Mouse (Mus musculus): ENCODE measurements around the gene Atp11a. TPM values are rescaled to one million over a fixed set of nuclear protein-coding genes. Genes with fewer than 3 reads are reported as not detected.

Gene Atp11a
- polyA plus RNA-seq, 1 experiment from 2014 or later = 7.4 TPM

DNA sequence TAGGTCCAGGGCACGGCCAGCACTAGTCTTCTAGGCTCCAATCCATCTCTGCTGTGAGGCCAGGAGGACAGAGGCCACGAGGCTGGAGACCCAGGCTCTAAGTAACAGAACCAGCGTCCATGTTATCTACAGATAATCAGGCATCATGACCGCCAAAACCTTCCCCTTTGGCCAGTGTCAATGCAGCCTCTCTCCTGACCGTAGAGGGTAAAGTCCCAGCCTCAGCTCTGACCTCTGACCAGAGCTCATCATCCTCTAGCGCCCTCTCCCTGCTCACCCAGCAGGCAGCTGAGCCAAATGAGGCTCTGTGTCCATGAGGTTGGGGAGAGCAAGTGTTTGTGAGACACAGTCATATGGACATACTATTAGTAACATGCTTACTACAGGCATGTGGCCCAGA is 42.3 kb downstream of the Atp11a start:
- Histone ChIP-seq H3K9ac (ENCODE audit: low read length) (no peak overlapping the region), H3K4me3 (ENCODE audit: low read depth, low read length) (no peak overlapping the region), H3K36me3 (ENCODE audit: control insufficient read depth, insufficient read depth, low read length) (no peaks in the 10 kb centered on the region), H3K4me1 (replicated peaks; ENCODE audit: control insufficient read depth, insufficient read depth) (0 out of 2 replicates have a peak, but pooled peaks cover 2% of the 10 kb centered on the region), H3K27me3 (ENCODE audit: control insufficient read depth, insufficient read depth, low read length) (no peaks in the 10 kb centered on the region), H3K9me3 (ENCODE audit: control insufficient read depth, low read length) (no peaks in the 10 kb centered on the region), H3K27ac (replicated peaks) (no peak overlapping the region), H3K4me2 (replicated peaks; ENCODE audit: low read depth) (no peak overlapping the region)
- no peak for ATAC-seq (ENCODE audit: low FRiP score, low TSS enrichment)
- TF ChIP-seq EP300 (optimal IDR thresholded peaks at IDR 0.05) (no peak), CTCF (IDR thresholded peaks at IDR 0.05; ENCODE audit: low read depth) (0 out of 2 replicates have a peak, but pooled peaks have one; percentile 3)
- DNase-seq (ENCODE audit: low spot score) = no peak
- WGBS = 76% methylated on average over 6 of the region's 6 CpGs

DNA sequence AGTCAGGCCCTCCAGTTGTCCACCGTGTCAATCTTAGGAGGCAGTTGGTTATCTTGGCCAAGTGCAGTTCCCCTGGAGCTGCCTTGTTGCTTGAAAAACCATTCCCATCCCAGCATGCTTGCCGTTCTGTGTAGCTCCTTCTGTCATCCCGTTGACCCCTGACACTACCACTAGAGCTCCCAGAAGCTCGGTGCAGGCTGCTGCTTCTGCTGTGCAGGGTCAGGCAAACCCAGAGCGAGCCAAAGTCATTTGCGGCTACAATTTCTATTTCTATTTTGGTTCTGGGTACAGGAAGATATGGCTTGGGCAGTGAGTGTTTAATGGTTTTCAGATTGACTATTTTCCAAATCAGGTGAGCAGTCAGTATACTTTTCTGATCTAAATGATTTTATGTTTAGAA is 43.0 kb downstream of the Atp11a start:
- ATAC-seq (ENCODE audit: low FRiP score, low TSS enrichment) = no peak

DNA sequence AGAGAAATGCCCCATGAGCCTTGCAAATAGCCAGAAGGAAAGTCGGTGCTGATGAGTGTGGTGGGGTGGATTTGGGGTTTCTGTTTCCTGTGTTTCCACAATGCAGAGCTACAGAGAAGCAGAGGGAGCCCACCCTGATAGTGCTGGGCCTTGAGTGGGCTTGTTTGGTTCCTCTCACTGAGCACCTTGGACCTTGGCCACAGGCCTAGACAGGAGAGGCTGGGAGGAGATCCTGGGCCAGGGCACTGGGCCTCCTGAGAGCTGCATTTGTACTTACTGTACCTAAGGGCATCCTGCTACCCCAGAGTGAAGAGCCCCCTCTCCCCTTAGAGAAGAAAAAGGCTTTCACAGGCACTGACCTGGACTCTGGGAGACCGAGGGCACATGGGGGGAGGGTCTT is 43.4 kb downstream of the Atp11a start:
- no peak for DNase-seq (ENCODE audit: low spot score)

More for the DNA sequence above, 43.0 kb downstream of the Atp11a start:
- TF ChIP-seq EP300 (optimal IDR thresholded peaks at IDR 0.05) (no peak), CTCF (IDR thresholded peaks at IDR 0.05; ENCODE audit: low read depth) (no peak)
- Histone ChIP-seq H3K27me3 (ENCODE audit: control insufficient read depth, insufficient read depth, low read length) (no peaks in the 10 kb centered on the region), H3K36me3 (ENCODE audit: control insufficient read depth, insufficient read depth, low read length) (no peaks in the 10 kb centered on the region), H3K9me3 (ENCODE audit: control insufficient read depth, low read length) (no peaks in the 10 kb centered on the region), H3K9ac (ENCODE audit: low read length) (no peak overlapping the region), H3K27ac (replicated peaks) (no peak overlapping the region), H3K4me2 (replicated peaks; ENCODE audit: low read depth) (no peak overlapping the region), H3K4me3 (ENCODE audit: low read depth, low read length) (no peak overlapping the region), H3K4me1 (replicated peaks; ENCODE audit: control insufficient read depth, insufficient read depth) (0 out of 2 replicates have a peak, but pooled peaks cover 2% of the 10 kb centered on the region)
- 70% methylated on average over 6 of the region's 6 CpGs for WGBS
- DNase-seq (ENCODE audit: low spot score) = no peak

DNA sequence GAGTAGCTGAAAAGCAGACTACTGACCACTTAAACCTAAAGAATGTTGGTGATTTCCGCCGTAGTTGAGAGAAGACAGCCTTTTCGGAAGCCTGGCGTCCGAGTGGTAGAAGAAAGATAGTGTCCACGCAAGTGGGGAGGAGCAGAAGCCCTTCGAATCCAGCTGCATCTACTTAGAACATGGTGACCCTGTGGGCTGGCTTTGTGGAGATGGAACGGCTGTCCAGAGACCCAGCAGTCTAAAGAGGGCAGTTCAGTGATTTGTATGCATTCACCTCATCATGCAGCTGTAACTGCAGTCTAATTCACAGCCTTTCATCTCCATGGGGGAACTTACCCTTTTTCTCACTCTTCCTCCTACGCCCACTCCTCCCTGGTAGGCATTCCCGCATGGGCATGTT is 44.8 kb downstream of the Atp11a start:
- no peak overlapping the region for H3K4me3 ChIP-seq (ENCODE audit: low read depth, low read length)
- no peak overlapping the region for H3K9ac ChIP-seq (ENCODE audit: low read length)
- no peaks in the 10 kb centered on the region for H3K9me3 ChIP-seq (ENCODE audit: control insufficient read depth, low read length)
- TF ChIP-seq CTCF (IDR thresholded peaks at IDR 0.05; ENCODE audit: low read depth) (no peak), EP300 (optimal IDR thresholded peaks at IDR 0.05) (no peak)
- no peak overlapping the region for H3K4me2 ChIP-seq (replicated peaks; ENCODE audit: low read depth)
- 59% methylated on average over 10 of the region's 10 CpGs for WGBS
- no peaks in the 10 kb centered on the region for H3K36me3 ChIP-seq (ENCODE audit: control insufficient read depth, insufficient read depth, low read length)
- H3K4me1 ChIP-seq (replicated peaks; ENCODE audit: control insufficient read depth, insufficient read depth) = peaks cover 2% of the 10 kb centered on the region; the same call in 1 of the 2 replicates
- no peak overlapping the region for H3K27ac ChIP-seq (replicated peaks)
- DNase-seq (ENCODE audit: low spot score) = no peak
- peak; percentile 27; the same call in 1 of the 2 replicates for ATAC-seq (ENCODE audit: low FRiP score, low TSS enrichment)
- H3K27me3 ChIP-seq (ENCODE audit: control insufficient read depth, insufficient read depth, low read length) = no peaks in the 10 kb centered on the region

More for the DNA sequence above, 43.4 kb downstream of the Atp11a start:
- ATAC-seq (ENCODE audit: low FRiP score, low TSS enrichment) = no peak
- TF ChIP-seq CTCF (IDR thresholded peaks at IDR 0.05; ENCODE audit: low read depth) = no peak
- no peak for TF ChIP-seq EP300 (optimal IDR thresholded peaks at IDR 0.05)
- Histone ChIP-seq H3K4me1 (replicated peaks; ENCODE audit: control insufficient read depth, insufficient read depth) (peaks cover 2% of the 10 kb centered on the region; the same call in 1 of the 2 replicates), H3K9ac (ENCODE audit: low read length) (no peak overlapping the region), H3K36me3 (ENCODE audit: control insufficient read depth, insufficient read depth, low read length) (no peaks in the 10 kb centered on the region), H3K9me3 (ENCODE audit: control insufficient read depth, low read length) (no peaks in the 10 kb centered on the region), H3K4me3 (ENCODE audit: low read depth, low read length) (no peak overlapping the region), H3K4me2 (replicated peaks; ENCODE audit: low read depth) (no peak overlapping the region), H3K27me3 (ENCODE audit: control insufficient read depth, insufficient read depth, low read length) (no peaks in the 10 kb centered on the region), H3K27ac (replicated peaks) (peak overlapping the region; percentile 18; the same call in 1 of the 2 replicates)
- WGBS = 57% methylated on average over 2 of the region's 2 CpGs

DNA sequence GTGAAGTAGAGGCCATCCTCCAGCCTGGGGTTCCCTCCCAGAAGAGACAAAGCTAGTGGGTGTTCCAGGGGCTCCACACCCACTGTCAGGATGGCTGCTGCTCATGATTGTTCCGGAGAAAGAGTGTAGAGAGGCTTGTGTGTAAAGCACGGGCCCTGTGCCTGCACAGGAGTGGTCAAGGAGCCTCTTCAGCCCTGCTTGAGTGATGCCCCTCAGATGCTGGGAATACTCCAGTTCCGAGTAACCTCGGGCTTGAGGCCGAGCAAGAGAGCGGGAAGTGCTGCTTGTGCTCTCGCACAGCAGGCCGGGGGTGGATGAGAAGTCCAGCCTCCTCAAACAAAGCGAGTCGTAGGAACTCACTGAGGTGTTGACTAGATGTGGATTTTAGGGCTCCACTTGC is 46.3 kb downstream of the Atp11a start:
- Histone ChIP-seq H3K4me1 (replicated peaks; ENCODE audit: control insufficient read depth, insufficient read depth) (peaks cover 2% of the 10 kb centered on the region; the same call in 1 of the 2 replicates), H3K4me2 (replicated peaks; ENCODE audit: low read depth) (no peak overlapping the region), H3K9me3 (ENCODE audit: control insufficient read depth, low read length) (no peaks in the 10 kb centered on the region), H3K27ac (replicated peaks) (no peak overlapping the region), H3K4me3 (ENCODE audit: low read depth, low read length) (no peak overlapping the region), H3K9ac (ENCODE audit: low read length) (no peak overlapping the region), H3K27me3 (ENCODE audit: control insufficient read depth, insufficient read depth, low read length) (no peaks in the 10 kb centered on the region), H3K36me3 (ENCODE audit: control insufficient read depth, insufficient read depth, low read length) (no peaks in the 10 kb centered on the region; the same call in 1 of the 2 replicates)
- no peak for DNase-seq (ENCODE audit: low spot score)
- WGBS = 83% methylated on average over 10 of the region's 10 CpGs
- TF ChIP-seq CTCF (IDR thresholded peaks at IDR 0.05; ENCODE audit: low read depth) (no peak), EP300 (optimal IDR thresholded peaks at IDR 0.05) (no peak)
- ATAC-seq (ENCODE audit: low FRiP score, low TSS enrichment) = no peak

DNA sequence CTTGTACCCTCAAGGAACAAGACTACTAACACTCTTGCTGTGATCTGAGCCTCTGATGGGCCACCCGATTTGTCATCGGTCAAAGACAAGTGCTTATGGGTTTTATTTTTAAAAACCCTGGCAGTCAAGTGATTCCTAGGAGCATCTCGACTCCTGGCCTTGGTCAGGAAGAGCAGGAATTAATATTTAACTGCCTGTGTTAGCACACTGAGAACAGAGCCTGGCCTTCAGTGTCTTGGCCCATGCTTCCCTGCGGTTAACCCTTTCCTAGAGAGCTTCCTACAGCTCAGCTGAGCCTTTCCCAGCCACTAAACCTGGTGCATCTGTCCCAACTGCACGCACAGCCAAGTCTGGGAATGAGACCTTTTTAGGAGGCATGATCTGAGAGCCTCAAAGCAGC is 48.1 kb downstream of the Atp11a start:
- DNase-seq (ENCODE audit: low spot score) = no peak
- Histone ChIP-seq H3K4me2 (replicated peaks; ENCODE audit: low read depth) (no peak overlapping the region), H3K27ac (replicated peaks) (no peak overlapping the region), H3K36me3 (ENCODE audit: control insufficient read depth, insufficient read depth, low read length) (no peaks in the 10 kb centered on the region; the same call in 1 of the 2 replicates), H3K27me3 (ENCODE audit: control insufficient read depth, insufficient read depth, low read length) (no peaks in the 10 kb centered on the region), H3K4me1 (replicated peaks; ENCODE audit: control insufficient read depth, insufficient read depth) (peaks cover 2% of the 10 kb centered on the region; the same call in 1 of the 2 replicates), H3K4me3 (ENCODE audit: low read depth, low read length) (no peak overlapping the region), H3K9ac (ENCODE audit: low read length) (no peak overlapping the region), H3K9me3 (ENCODE audit: control insufficient read depth, low read length) (no peaks in the 10 kb centered on the region)
- no peak for ATAC-seq (ENCODE audit: low FRiP score, low TSS enrichment)
- WGBS = 60% methylated on average over 5 of the region's 5 CpGs
- TF ChIP-seq CTCF (IDR thresholded peaks at IDR 0.05; ENCODE audit: low read depth) (no peak), EP300 (optimal IDR thresholded peaks at IDR 0.05) (no peak)
